Comparison of ENCODE assay signal across 8 mouse cellular contexts in genomic region chr3:108537303-108537702, GRCm38 (mm10). TPM values are rescaled to one million over a fixed set of nuclear protein-coding genes. Genes with fewer than 3 reads are reported as not detected.
A peak's percentile ranks its signal among the peaks of the same experiment; 100 is the strongest.
DNase-seq lines count a peak whose midpoint lies in the region; ATAC-seq and TF ChIP-seq lines count a peak whose summit lies in the region.

No protein-coding gene starts in this region.

- H3K27ac ChIP-seq in bone marrow macrophage, adult 2 months (ENCODE audit: insufficient read depth, low read depth, low read length), result no peak overlapping the region
- H3K27ac ChIP-seq in embryonic facial prominence, embryonic 15.5 days (replicated peaks), result no peak overlapping the region
- H3K27ac ChIP-seq in heart, embryonic 10.5 days, result no peak overlapping the region
- no peak overlapping the region for H3K27ac ChIP-seq in kidney, embryonic 14.5 days (ENCODE audit: low read depth, low read length)
- no peak overlapping the region for H3K27ac ChIP-seq in limb, embryonic 15.5 days

- peak; percentile 79 for DNase-seq in A20 (ENCODE audit: low read depth, low spot score)
- peak; percentile 92 for DNase-seq in heart, embryonic 10.5 days (ENCODE audit: low spot score)
- peak; percentile 52 to 56 for DNase-seq in monocyte, adult 2 months (ENCODE audit: low read depth in 1 of 2, low spot score in 2 of 2)
- peak; percentile 48 to 70 for DNase-seq in spleen, postnatal 14 days (ENCODE audit: low spot score in 2 of 2)

- TF ChIP-seq CTCF in bone marrow macrophage, adult 2 months (IDR thresholded peaks at IDR 0.05; ENCODE audit: low read depth, low read length), result peak; percentile 72

- no peak for TF ChIP-seq POLR2A in bone marrow macrophage, adult 2 months (IDR thresholded peaks at IDR 0.05; ENCODE audit: borderline replicate concordance, low read depth, low read length)

- no peaks in the 10 kb centered on the region for H3K36me3 ChIP-seq in embryonic facial prominence, embryonic 15.5 days
- H3K36me3 ChIP-seq in heart, embryonic 10.5 days, result no peaks in the 10 kb centered on the region
- H3K36me3 ChIP-seq in kidney, embryonic 14.5 days (ENCODE audit: control insufficient read depth, insufficient read depth, low read length), result no peaks in the 10 kb centered on the region
- H3K36me3 ChIP-seq in limb, embryonic 15.5 days, result no peaks in the 10 kb centered on the region

- ATAC-seq in embryonic facial prominence, embryonic 15.5 days (ENCODE audit: insufficient number of reproducible peaks, low FRiP score, low TSS enrichment, low read depth), result peak; percentile 69
- peak; percentile 78 for ATAC-seq in kidney, embryonic 14.5 days (ENCODE audit: low FRiP score, low TSS enrichment)
- 0 out of 2 replicates have a peak, but pooled peaks have one; percentile 65 for ATAC-seq in limb, embryonic 15.5 days (ENCODE audit: insufficient number of reproducible peaks, low FRiP score, low TSS enrichment, low read depth)

- peak overlapping the region; percentile 56 for H3K4me2 ChIP-seq in embryonic facial prominence, embryonic 15.5 days (replicated peaks)
- H3K4me2 ChIP-seq in kidney, embryonic 14.5 days (replicated peaks; ENCODE audit: low read depth, low read length), result peak overlapping the region; percentile 37
- peak overlapping the region; percentile 51 for H3K4me2 ChIP-seq in limb, embryonic 15.5 days

- H3K27me3 ChIP-seq in embryonic facial prominence, embryonic 15.5 days, result peaks cover 14% of the 10 kb centered on the region
- H3K27me3 ChIP-seq in heart, embryonic 10.5 days (ENCODE audit: insufficient read depth, poor library complexity, severe bottlenecking), result peaks cover 30% of the 10 kb centered on the region
- H3K27me3 ChIP-seq in kidney, embryonic 14.5 days (ENCODE audit: control insufficient read depth, insufficient read depth, low read length), result peaks cover 21% of the 10 kb centered on the region
- H3K27me3 ChIP-seq in limb, embryonic 15.5 days, result peaks cover 20% of the 10 kb centered on the region

- 3% methylated on average over 17 of the region's 17 CpGs for WGBS in embryonic facial prominence, embryonic 15.5 days
- WGBS in heart, embryonic 10.5 days, result 5% methylated on average over 17 of the region's 17 CpGs
- 7% methylated on average over 17 of the region's 17 CpGs for WGBS in kidney, embryonic 14.5 days
- WGBS in limb, embryonic 15.5 days, result 3% methylated on average over 17 of the region's 17 CpGs

- H3K9ac ChIP-seq in embryonic facial prominence, embryonic 15.5 days, result no peak overlapping the region
- H3K9ac ChIP-seq in kidney, embryonic 14.5 days (ENCODE audit: low read depth, low read length), result no peak overlapping the region
- H3K9ac ChIP-seq in limb, embryonic 15.5 days, result no peak overlapping the region

- peak overlapping the region; percentile 13; the same call in 1 of the 2 replicates for H3K4me3 ChIP-seq in bone marrow macrophage, adult 2 months (ENCODE audit: insufficient read depth, low read length)
- peak overlapping the region; percentile 29 for H3K4me3 ChIP-seq in embryonic facial prominence, embryonic 15.5 days (replicated peaks)
- H3K4me3 ChIP-seq in heart, embryonic 10.5 days, result peak overlapping the region; percentile 42
- peak overlapping the region; percentile 2; the same call in 1 of the 2 replicates for H3K4me3 ChIP-seq in kidney, embryonic 14.5 days (ENCODE audit: low read length)
- H3K4me3 ChIP-seq in limb, embryonic 15.5 days, result peak overlapping the region; percentile 27

- H3K9me3 ChIP-seq in embryonic facial prominence, embryonic 15.5 days (replicated peaks), result no peaks in the 10 kb centered on the region
- no peaks in the 10 kb centered on the region for H3K9me3 ChIP-seq in heart, embryonic 10.5 days
- no peaks in the 10 kb centered on the region for H3K9me3 ChIP-seq in kidney, embryonic 14.5 days (ENCODE audit: control insufficient read depth, low read length)
- no peaks in the 10 kb centered on the region for H3K9me3 ChIP-seq in limb, embryonic 15.5 days

- H3K4me1 ChIP-seq in bone marrow macrophage, adult 2 months (ENCODE audit: control insufficient read depth, insufficient read depth, low read length), result no peaks in the 10 kb centered on the region
- H3K4me1 ChIP-seq in embryonic facial prominence, embryonic 15.5 days, result peaks cover 4% of the 10 kb centered on the region
- H3K4me1 ChIP-seq in heart, embryonic 10.5 days, result peaks cover 22% of the 10 kb centered on the region
- H3K4me1 ChIP-seq in kidney, embryonic 14.5 days (ENCODE audit: control insufficient read depth, insufficient read depth, low read length), result no peaks in the 10 kb centered on the region
- peaks cover 20% of the 10 kb centered on the region for H3K4me1 ChIP-seq in limb, embryonic 15.5 days

RNA-seq across cellular contexts. Expression of gene 5330417C22Rik, which starts 1.0 kb away (rescaled TPM):
- not detected in 2 replicates for polyA plus RNA-seq in bone marrow macrophage, adult 2 months (2012; ENCODE audit: insufficient read depth, insufficient read length, missing spikeins)
- 3.3 and 4.1 TPM in 2 replicates for polyA plus RNA-seq in embryonic facial prominence, embryonic 15.5 days (2015; fragmentation: Nextera tagmentation; extraction: Ambion mirVana)
- polyA plus RNA-seq in heart, embryonic 10.5 days (2016; fragmentation: Nextera tagmentation; extraction: Ambion mirVana), result 0.24 and 0.69 TPM in 2 replicates
- 0.59 and 2.0 TPM in 2 replicates for polyA plus RNA-seq in kidney, embryonic 14.5 days (2014; fragmentation: Nextera tagmentation; extraction: Ambion mirVana)
- polyA plus RNA-seq in limb, embryonic 15.5 days (2015; fragmentation: Nextera tagmentation; extraction: Ambion mirVana), result 0.63 and 0.77 TPM in 2 replicates

RNA-seq across cellular contexts. Expression of gene 1700013F07Rik, which starts 3.4 kb away (rescaled TPM):
- not detected in 2 replicates for polyA plus RNA-seq in bone marrow macrophage, adult 2 months (2012; ENCODE audit: insufficient read depth, insufficient read length, missing spikeins)
- 2.8 and 6.1 TPM in 2 replicates for polyA plus RNA-seq in embryonic facial prominence, embryonic 15.5 days (2015; fragmentation: Nextera tagmentation; extraction: Ambion mirVana)
- 0.24 TPM in 1 of 2 replicates, not detected in the other for polyA plus RNA-seq in heart, embryonic 10.5 days (2016; fragmentation: Nextera tagmentation; extraction: Ambion mirVana)
- polyA plus RNA-seq in kidney, embryonic 14.5 days (2014; fragmentation: Nextera tagmentation; extraction: Ambion mirVana), result not detected in 2 replicates
- 0.26 TPM in 1 of 2 replicates, not detected in the other for polyA plus RNA-seq in limb, embryonic 15.5 days (2015; fragmentation: Nextera tagmentation; extraction: Ambion mirVana)

RNA-seq across cellular contexts. Expression of gene Tmem167b, which starts 25.0 kb away (rescaled TPM):
- 31.7 and 36.5 TPM in 2 replicates for polyA plus RNA-seq in bone marrow macrophage, adult 2 months (2012; ENCODE audit: insufficient read depth, insufficient read length, missing spikeins)
- polyA plus RNA-seq in embryonic facial prominence, embryonic 15.5 days (2015; fragmentation: Nextera tagmentation; extraction: Ambion mirVana), result 48.6 and 49.6 TPM in 2 replicates
- polyA plus RNA-seq in heart, embryonic 10.5 days (2016; fragmentation: Nextera tagmentation; extraction: Ambion mirVana), result 26.4 and 33.5 TPM in 2 replicates
- polyA plus RNA-seq in kidney, embryonic 14.5 days (2014; fragmentation: Nextera tagmentation; extraction: Ambion mirVana), result 20.4 and 32.7 TPM in 2 replicates
- polyA plus RNA-seq in limb, embryonic 15.5 days (2015; fragmentation: Nextera tagmentation; extraction: Ambion mirVana), result 52.2 and 53.4 TPM in 2 replicates

RNA-seq across cellular contexts. Expression of gene Taf13, which starts 34.2 kb away (rescaled TPM):
- polyA plus RNA-seq in bone marrow macrophage, adult 2 months (2012; ENCODE audit: insufficient read depth, insufficient read length, missing spikeins), result 25.4 and 27.4 TPM in 2 replicates
- polyA plus RNA-seq in embryonic facial prominence, embryonic 15.5 days (2015; fragmentation: Nextera tagmentation; extraction: Ambion mirVana), result 43.1 and 51.3 TPM in 2 replicates
- 32.6 and 35.6 TPM in 2 replicates for polyA plus RNA-seq in heart, embryonic 10.5 days (2016; fragmentation: Nextera tagmentation; extraction: Ambion mirVana)
- polyA plus RNA-seq in kidney, embryonic 14.5 days (2014; fragmentation: Nextera tagmentation; extraction: Ambion mirVana), result 35.1 and 45.2 TPM in 2 replicates
- 48.7 and 53.5 TPM in 2 replicates for polyA plus RNA-seq in limb, embryonic 15.5 days (2015; fragmentation: Nextera tagmentation; extraction: Ambion mirVana)

RNA-seq across cellular contexts. Expression of gene Wdr47, which starts 53.8 kb away (rescaled TPM):
- polyA plus RNA-seq in bone marrow macrophage, adult 2 months (2012; ENCODE audit: insufficient read depth, insufficient read length, missing spikeins), result 7.2 and 10.1 TPM in 2 replicates
- 18.0 and 19.9 TPM in 2 replicates for polyA plus RNA-seq in embryonic facial prominence, embryonic 15.5 days (2015; fragmentation: Nextera tagmentation; extraction: Ambion mirVana)
- 8.7 and 9.0 TPM in 2 replicates for polyA plus RNA-seq in heart, embryonic 10.5 days (2016; fragmentation: Nextera tagmentation; extraction: Ambion mirVana)
- 4.7 and 8.5 TPM in 2 replicates for polyA plus RNA-seq in kidney, embryonic 14.5 days (2014; fragmentation: Nextera tagmentation; extraction: Ambion mirVana)
- polyA plus RNA-seq in limb, embryonic 15.5 days (2015; fragmentation: Nextera tagmentation; extraction: Ambion mirVana), result 15.8 and 18.1 TPM in 2 replicates
